Mouse (Mus musculus) retina, postnatal 7 days (tissue): Measurements from ENCODE around the gene Psmb5.
A peak's percentile ranks its signal among the peaks of the same experiment; 100 is the strongest.

Experiments used
- DNase-seq: peaks from one replicate; pipeline ENCODE4 v3.0.0-alpha.2; 2012; ENCODE audit warnings: low read depth, low spot score

Gene Psmb5

DNA sequence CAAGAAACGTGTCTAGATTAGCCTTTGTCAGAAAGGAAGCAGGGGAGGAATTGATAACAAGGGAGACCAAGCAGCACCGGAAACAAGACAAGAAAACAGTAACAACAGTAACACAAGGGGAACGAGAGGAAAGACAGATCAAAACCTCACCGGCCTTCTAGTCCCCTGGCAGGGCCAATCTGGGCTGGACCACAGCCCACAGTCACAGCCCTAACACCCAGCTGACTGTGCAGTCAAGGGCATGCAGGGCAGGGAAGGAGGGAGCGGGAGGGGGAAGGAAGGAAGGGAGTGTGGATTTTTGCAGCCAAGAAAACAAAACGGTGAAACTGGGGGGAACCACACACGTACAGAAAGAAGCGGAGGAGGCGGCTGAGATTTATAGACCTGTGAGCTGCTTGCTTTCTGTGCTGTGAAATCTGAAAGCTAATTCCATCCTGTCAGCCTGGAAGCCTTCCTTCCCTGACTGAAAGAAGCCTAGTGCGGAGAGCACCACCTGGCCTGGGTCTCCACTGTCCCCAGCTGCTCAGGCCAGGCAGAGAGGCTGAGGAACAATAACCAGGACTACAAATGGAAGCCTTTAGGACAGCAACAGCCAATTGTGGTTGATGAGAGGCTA lies 25.4 kb downstream of the Psmb5 start:
- DNase-seq = no peak

GRCm38 (mm10) chr14:54591056-54591455 lies 26.8 kb downstream of the Psmb5 start:
- no peak for DNase-seq

DNA sequence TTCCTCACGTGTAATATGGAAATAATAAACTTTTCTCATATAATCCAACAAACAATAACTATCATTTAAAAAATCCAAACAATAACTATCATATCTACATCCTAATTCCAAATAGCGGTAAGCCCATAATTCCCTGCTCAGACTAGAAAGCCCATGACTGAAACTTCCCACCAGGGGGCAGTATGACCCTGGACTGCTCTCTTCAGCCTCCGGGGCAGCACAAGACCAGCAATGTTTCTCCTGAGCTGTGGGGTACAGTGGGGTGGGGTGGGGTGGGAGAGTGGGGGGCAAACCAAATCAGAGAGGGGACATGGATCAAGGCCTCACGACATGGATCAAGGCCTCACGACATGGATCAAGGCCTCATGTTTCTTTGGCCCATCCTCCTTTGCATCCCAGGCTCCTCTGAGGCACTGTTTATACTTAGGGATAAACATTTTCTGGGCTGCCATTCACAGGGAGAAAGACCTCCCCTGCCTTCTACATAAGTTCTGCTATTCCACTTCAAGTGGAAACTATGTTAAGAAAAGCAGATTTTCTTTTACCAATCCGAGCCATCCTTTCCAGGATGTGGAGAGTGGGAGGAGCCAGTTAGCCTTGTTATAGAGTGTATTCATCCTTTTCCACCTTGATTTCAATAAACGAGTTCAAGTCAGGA lies 34.0 kb downstream of the Psmb5 start:
- DNase-seq = peak; percentile 69

- DNase-seq = no peak
Observed at GRCm38 (mm10) chr14:54582536-54582935, 35.3 kb downstream of the Psmb5 start.

GRCm38 (mm10) chr14:54579638-54580037 lies 38.2 kb downstream of the Psmb5 start:
- no peak for DNase-seq

GRCm38 (mm10) chr14:54578063-54578462 lies 39.8 kb downstream of the Psmb5 start:
- no peak for DNase-seq

GRCm38 (mm10) chr14:54577089-54577982 lies 40.5 kb downstream of the Psmb5 start, which contains the start of gene Ajuba:
Gene Ajuba (minus strand): TSS chr14:54577558.
- DNase-seq = no peak

DNA sequence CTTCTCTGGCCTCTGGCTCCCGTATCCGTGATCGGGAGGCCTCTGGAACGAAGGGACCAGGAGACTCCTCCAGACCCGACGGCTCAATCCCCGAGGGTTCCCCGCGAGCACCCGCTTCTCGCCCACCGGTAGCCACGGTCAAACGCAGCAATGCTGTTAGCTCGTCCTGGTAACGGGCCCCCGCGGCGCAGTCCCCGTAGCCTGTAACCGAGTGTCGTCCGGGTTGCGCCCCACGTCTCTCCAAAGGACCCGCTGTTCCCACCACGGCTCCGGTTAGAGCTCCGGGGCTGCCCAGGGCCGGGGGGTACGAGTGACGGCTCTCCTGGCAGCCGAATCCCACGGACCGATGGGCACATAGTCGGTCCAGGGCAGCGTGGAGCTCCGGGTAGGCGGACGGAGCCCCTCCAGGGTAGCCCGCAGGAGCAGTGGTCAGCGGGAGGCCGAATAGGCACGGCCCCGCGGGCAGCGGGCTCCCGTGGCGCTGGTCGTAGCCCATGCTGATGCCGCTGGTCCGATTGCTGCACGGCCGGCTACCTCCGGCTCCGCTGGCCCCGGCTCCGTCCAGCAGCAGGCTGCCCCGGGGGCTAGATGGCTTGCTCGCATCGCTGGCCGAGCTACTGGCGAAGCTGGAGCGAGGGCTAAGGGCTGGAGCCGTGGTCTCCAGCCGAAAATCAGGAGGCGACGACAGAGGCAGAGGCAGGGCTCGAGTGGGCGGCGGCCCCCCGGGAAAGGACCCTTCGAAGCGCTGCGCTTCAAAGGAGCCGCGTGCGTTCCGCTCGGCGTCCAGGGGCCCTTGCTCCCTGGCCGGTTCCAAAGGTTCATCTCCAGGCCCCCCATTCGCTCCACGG lies 41.4 kb downstream of the Psmb5 start:
- no peak for DNase-seq

DNA sequence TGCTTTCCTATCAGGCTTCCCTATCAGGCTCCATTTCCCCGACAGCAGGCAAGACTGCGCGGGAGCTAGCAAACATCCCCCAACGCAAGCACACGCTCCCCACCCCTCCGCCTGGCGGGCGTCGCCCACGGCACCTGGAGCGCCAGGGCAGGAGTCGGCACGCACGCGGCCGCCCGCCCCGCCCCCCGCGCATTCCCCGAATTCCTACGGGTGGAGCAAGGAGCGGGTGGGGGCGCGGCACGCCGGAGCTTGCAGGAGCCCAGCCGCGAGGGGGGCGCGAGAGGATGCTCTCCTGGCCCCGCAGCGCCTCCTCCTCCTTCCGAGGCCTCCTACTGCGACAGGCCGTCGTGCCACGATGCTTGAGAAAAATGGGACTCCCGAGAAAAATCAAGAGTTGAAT lies 42.2 kb downstream of the Psmb5 start:
- no peak for DNase-seq

- no peak for DNase-seq
Observed at GRCm38 (mm10) chr14:54575031-54575430, 42.8 kb downstream of the Psmb5 start.

DNA sequence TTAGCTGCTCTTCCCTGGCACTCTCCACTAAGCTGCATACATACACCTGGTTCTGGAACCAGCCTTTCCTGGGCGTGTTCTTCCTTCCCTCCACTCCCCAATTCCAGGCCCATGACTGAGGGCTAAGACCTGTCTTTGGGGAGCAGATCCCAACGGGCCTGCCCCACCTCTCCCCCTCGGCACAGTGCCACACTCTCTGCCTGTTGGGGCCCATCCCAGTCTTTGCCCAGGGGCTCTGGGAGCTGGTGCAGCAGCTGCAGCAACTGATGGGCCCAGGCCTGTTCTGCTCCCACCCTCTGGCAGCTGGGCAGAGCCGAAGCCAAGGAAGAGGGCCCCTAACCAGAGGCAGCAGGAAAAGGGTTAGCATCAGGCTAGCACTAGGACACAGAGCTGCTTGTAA lies 43.6 kb downstream of the Psmb5 start:
- no peak for DNase-seq

- no peak for DNase-seq
Observed at GRCm38 (mm10) chr14:54572790-54573736, 44.8 kb downstream of the Psmb5 start.

DNA sequence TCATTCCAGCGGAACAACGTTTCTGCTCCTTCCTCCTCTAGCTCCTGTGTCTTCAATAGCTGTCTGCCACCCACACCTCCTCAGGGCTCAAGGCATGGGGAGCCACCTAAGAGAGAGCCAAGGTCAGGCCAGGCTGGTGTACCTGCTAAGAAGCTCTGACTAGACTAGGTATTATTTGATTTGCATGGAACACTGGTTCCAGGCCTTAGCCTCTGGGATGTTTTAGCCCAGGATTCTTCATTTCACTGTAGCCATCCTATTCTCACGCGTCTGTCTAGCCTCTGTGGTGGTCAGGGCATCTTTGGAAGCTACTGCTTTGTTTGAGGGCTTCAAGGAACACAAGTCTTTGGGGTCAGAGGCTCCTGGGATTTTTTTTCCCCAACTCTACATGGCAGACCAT lies 45.7 kb downstream of the Psmb5 start:
- no peak for DNase-seq

DNA sequence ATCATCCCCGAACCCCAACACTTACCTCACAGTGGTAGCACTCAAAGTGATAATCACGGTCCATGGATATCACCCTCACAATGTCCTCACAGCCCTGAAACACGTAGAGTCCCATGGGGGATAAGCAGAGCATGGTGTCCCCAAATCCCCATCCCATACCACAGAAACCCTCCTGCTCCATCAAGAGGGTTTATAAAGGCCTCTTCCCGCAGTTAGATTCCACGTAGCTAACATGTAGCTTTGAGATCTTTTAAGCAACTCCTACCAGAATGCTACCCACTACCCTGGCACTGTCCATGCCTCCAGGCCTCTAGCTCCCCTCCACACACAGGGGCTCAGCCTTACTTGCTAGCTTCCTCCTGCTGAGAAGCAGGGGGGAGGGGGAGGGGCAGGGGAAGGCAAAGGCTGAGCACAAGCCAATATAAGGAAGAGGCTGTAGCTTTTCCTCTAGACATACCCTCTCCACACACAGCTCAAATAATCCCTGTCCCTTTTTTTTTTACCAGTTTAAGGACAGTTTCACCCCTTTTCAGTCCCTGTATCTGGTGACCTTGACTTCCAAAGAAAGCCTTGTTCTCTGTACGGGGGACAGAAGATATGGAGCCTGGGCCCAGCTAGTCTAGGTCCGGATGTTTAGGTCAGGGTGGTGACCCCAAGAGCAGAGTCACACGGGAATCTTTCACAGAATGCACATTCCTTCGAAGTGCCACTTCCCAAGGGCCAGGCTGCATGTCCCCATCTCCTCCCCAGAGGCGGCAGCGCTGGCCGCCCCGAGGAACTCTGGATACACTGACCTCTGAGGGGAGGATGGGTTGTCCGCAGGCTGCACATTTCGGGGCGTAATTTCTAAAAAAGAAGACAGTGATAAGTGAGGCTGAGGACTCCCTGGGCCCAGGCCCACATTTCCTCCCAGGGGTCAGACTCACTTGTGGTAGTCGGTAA lies 48.1 kb downstream of the Psmb5 start:
- DNase-seq = no peak

DNA sequence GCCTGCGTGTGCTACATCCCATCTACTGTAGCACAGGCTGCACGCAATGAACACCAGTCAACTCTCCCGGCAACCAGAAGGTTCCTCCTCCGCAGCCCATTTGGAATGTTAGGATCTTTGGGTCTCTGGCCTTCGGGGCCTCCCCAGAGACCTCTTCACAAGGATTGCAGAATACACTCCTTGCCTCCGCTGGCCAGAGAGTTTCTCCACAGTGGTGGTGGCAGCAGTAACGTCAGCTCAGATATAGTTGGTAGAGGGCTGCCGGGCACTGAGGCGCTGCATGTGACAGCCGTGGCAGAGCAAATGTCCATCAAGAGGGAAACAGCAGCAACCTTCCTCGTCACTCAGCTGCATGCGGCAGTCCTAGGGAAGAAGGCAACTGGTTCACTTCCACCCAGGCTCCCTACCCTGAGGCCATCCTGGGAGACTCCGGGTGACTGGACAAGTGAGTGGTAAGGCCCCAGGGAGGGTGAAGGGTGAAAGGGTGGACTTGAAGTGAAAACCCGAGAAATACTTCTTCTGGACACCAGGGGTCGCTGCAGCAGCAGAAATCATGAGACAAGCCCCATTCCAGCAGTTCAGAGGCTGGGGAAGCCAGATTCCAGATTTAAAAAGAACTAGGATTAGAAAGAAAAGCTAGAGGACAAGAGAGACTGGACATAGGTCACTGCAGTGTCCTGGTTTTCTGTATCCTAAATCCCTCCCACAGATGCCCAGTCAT lies 49.0 kb downstream of the Psmb5 start:
- peak; percentile 68 for DNase-seq
